Comparison of ENCODE assay signal across 8 mouse cellular contexts in genomic region chr2:126675169-126676121, GRCm38 (mm10). TPM values are rescaled to one million over a fixed set of nuclear protein-coding genes. Genes with fewer than 3 reads are reported as not detected.
DNase-seq lines count a peak whose midpoint lies in the region; ATAC-seq and TF ChIP-seq lines count a peak whose summit lies in the region.

No protein-coding gene starts in this region.

- H3K4me1 ChIP-seq in cortical plate, adult 2 months (ENCODE audit: control insufficient read depth, insufficient read depth, low read length), result peaks cover 3% of the 10 kb centered on the region; the same call in 1 of the 2 replicates

- DNase-seq in adipocyte (ENCODE audit: low spot score), result peak; percentile 86
- peak; percentile 79 to 80 for DNase-seq in gastrocnemius, adult 8-10 months (ENCODE audit: low spot score in 2 of 2)
- DNase-seq in induced T-regulatory cell, adult 2 months (ENCODE audit: low read depth), result peak; percentile 95
- peak; percentile 79 to 81 for DNase-seq in left cerebral cortex, adult 8-10 months (ENCODE audit: low spot score in 2 of 2)
- peak; percentile 87 for DNase-seq in right cerebral cortex, adult 18-20 months
- DNase-seq in urinary bladder, adult 2 months (ENCODE audit: low spot score), result peak; percentile 96

- TF ChIP-seq CTCF in cortical plate, adult 2 months (IDR thresholded peaks at IDR 0.05; ENCODE audit: extremely low read depth, insufficient read depth, low read length), result no peak

- peak; percentile 71 for TF ChIP-seq POLR2A in cortical plate, adult 2 months (IDR thresholded peaks at IDR 0.05; ENCODE audit: extremely low read depth, insufficient read depth, low read length)

- H3K4me3 ChIP-seq in cortical plate, adult 2 months (ENCODE audit: insufficient read depth, low read length), result peak overlapping the region; percentile 69

- peak overlapping the region; percentile 100 for H3K27ac ChIP-seq in cortical plate, adult 2 months (ENCODE audit: insufficient read depth, low read length)

- peak; percentile 81 for ATAC-seq in megakaryocyte, adult 5-6 weeks (ENCODE audit: poor library complexity, severe bottlenecking)

RNA-seq across cellular contexts. Expression of gene Gabpb1, which starts 0.7 kb away (rescaled TPM):
- 19.6 and 20.9 TPM in 2 replicates for polyA plus RNA-seq in cortical plate, adult 2 months (2012; rRNA removed)
- 1 to 10 TPM; 6.1 to 9.0 (median 6.4) TPM for total RNA-seq in gastrocnemius, adult 8-10 months (2022)
- 10 to 100 TPM; 13.8 to 19.2 (median 16.8) TPM for total RNA-seq in left cerebral cortex, adult 8-10 months (2022)
- 33.0 and 34.7 TPM in 2 replicates for total RNA-seq in megakaryocyte, adult 5-6 weeks (2015)
- total RNA-seq in megakaryocyte, adult 5-6 weeks (2017), result 23.5 and 29.8 TPM in 2 replicates
- 16.4 and 17.1 TPM in 2 replicates for polyA plus RNA-seq in urinary bladder, adult 2 months (2012; rRNA removed)

RNA-seq across cellular contexts. Expression of gene Usp8, which starts 31.7 kb away (rescaled TPM):
- 39.0 and 39.2 TPM in 2 replicates for polyA plus RNA-seq in cortical plate, adult 2 months (2012; rRNA removed)
- total RNA-seq in gastrocnemius, adult 8-10 months (2022), result 10 to 100 TPM; 14.8 to 16.1 (median 15.7) TPM
- total RNA-seq in left cerebral cortex, adult 8-10 months (2022), result 10 to 100 TPM; 48.5 to 50.3 (median 49.7) TPM
- total RNA-seq in megakaryocyte, adult 5-6 weeks (2015), result 65.6 and 66.3 TPM in 2 replicates
- 68.0 and 88.7 TPM in 2 replicates for total RNA-seq in megakaryocyte, adult 5-6 weeks (2017)
- 38.9 and 40.3 TPM in 2 replicates for polyA plus RNA-seq in urinary bladder, adult 2 months (2012; rRNA removed)

RNA-seq across cellular contexts. Expression of gene Hdc, which starts 56.3 kb away (rescaled TPM):
- 1.3 and 1.6 TPM in 2 replicates for polyA plus RNA-seq in cortical plate, adult 2 months (2012; rRNA removed)
- total RNA-seq in gastrocnemius, adult 8-10 months (2022), result under 1 TPM in 2 of 4 experiments, not detected in 2; 0.27 to 0.48 TPM
- total RNA-seq in left cerebral cortex, adult 8-10 months (2022), result 1 to 10 TPM in 3 of 4 experiments, under 1 TPM in 1; 0.94 to 1.6 (median 1.2) TPM
- 21.5 and 30.3 TPM in 2 replicates for total RNA-seq in megakaryocyte, adult 5-6 weeks (2015)
- 42.8 and 48.0 TPM in 2 replicates for total RNA-seq in megakaryocyte, adult 5-6 weeks (2017)
- polyA plus RNA-seq in urinary bladder, adult 2 months (2012; rRNA removed), result 0.58 and 0.71 TPM in 2 replicates

Comparison
In these comparisons a context has a peak if more than half of its experiments do, and no peak if none do; other contexts are left out.
1. Peak in every context shown above with its lines: DNase-seq, ATAC-seq, H3K4me3 ChIP-seq and H3K27ac ChIP-seq.
2. RNA of gene Hdc, which starts 56.3 kb away (total RNA-seq): 21.5 to 48.0 TPM in megakaryocyte, adult 5-6 weeks; 0.94 to 1.6 TPM in left cerebral cortex, adult 8-10 months and 0.27 to 0.48 TPM in gastrocnemius, adult 8-10 months; every median in the first group is over 4 times any median in the second.